Mouse (Mus musculus) E14TG2a.4 (cell line): ENCODE results near the gene Zc3h7a.

Source experiments
- CTCF ChIP-seq: conservative IDR thresholded peaks from 2 replicates; pipeline ENCODE4 v1.5.1; 2014; ENCODE audit warnings: low read length
- NANOG ChIP-seq: IDR thresholded peaks from 2 replicates; pipeline ENCODE4 v1.6.1; 2014; ENCODE audit warnings: borderline replicate concordance, low read length, mixed read lengths

GRCm38 (mm10) chr16:11093717-11094386, 82.3 kb downstream of the Zc3h7a start:
- TF ChIP-seq CTCF = no peak
- no peak for TF ChIP-seq NANOG
